Mouse (Mus musculus) E14TG2a.4 (cell line): Measurements from ENCODE around the gene Bend3.

Source experiments
- CTCF ChIP-seq: conservative IDR thresholded peaks from 2 replicates; pipeline ENCODE4 v1.5.1; 2014; ENCODE audit warnings: low read length
- NANOG ChIP-seq: IDR thresholded peaks from 2 replicates; pipeline ENCODE4 v1.6.1; 2014; ENCODE audit warnings: borderline replicate concordance, low read length, mixed read lengths
- POU5F1 ChIP-seq: IDR thresholded peaks from 2 replicates; pipeline ENCODE4 v1.6.1; 2014; ENCODE audit warnings: low read length, borderline replicate concordance

DNA sequence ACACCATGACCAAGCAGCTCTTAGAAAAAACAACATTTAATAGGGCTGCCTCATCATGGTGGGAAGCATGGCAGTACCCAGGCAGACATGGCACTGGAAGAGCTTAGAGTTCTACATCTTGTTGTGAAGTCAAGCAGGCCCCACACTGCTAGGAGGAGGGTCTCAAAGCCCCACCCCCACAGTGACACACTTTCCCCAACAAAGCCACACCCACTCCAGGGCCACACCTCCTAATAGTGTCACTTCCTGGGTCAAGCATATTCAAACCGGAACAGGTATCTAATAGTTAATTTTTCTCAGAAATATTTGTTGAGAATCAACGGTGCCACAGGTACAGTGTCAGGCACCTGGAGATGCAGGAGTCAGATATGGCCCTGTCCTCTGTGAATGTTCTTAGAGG lies 12.4 kb upstream of the Bend3 start:
- TF ChIP-seq CTCF = no peak
- TF ChIP-seq POU5F1 = no peak
- no peak for TF ChIP-seq NANOG
